Mouse (Mus musculus) frontal cortex, postnatal 10 days (tissue): ENCODE measurements around the gene Nupl2.

Experiments used
- DNase-seq, 2 experiments: peaks; one replicate each; pipeline ENCODE4 v3.0.0; 2022; ENCODE audit warnings: low spot score in 2 of 2, mixed read lengths in 1 of 2

The Nupl2 gene

DNA sequence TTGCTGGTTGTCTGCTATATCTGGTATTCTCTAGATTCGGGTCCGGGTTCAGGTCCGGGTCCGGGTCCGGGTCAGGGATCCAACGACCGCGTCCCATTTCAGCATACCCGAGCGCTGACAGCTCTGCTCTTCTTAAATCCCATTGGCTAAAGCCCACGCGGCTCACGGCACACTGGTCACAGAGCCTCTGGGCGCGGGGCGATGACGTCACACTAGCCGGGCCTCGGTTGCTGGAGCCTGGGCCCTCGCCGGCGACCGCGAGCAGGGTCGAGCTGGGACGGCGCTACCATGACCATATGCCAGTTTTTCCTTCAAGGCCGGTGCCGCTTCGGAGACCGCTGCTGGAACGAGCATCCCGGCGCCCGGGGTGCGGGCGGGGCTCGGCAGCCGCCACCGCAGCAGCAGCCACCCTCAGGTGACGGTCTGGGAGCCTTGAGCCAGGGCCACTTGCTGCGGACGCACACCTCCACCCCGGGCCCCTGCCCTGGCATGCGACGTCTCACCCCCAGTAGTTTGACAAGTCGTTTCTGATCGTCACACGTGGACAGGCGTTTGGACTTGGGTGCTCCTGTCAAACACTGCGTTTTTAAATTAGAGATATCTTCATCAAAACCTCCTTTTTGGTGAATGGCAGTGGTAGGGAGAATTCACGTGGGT is at the start of gene Nupl2:
Gene Nupl2 (plus strand): TSS at position 175 of the 657 bp plus-strand sequence.
- peak; percentile 91 to 94 for DNase-seq

DNA sequence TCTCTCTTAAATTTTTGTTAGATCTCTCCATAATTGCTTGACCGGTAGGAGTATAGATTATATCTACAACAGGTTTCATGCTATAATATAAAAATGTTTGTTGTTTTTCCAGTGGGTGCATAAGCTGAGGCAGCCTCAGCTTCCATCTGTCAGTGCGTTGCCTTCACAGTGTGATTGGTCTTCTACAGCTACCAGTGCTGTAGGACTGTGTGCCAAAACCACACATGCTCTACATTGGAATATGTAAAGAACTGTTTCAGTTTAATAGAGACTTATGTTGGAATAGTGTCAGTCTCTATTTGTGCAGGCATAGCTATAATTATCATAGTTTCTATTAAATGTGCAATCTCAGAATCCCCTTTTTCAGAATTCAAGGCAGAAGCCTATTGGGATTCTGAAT is 42.5 kb upstream of the Nupl2 start:
- DNase-seq: no peak

DNA sequence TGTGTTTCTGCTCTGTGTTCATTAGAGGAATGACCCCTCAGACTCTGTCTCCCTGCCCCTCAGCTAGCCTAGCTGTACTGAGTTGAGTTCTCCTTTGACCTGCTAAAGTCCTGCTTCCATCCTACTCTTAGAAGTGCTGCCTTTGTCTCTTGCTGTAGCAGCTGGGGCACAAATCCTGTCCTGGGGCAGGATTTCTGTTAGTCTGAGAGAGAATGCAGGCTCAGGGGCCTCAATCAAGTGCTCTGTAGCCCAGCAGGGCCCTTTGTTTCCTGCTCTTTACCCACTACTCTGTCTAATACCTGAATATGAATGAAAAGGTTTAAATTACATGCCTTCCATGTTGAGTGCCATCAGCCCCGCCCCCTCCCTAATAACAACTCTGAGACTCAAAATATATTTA is 40.6 kb upstream of the Nupl2 start:
- DNase-seq: no peak

GRCm38 (mm10) chr5:24124579-24125276 is 40.0 kb upstream of the Nupl2 start:
- DNase-seq: no peak

DNA sequence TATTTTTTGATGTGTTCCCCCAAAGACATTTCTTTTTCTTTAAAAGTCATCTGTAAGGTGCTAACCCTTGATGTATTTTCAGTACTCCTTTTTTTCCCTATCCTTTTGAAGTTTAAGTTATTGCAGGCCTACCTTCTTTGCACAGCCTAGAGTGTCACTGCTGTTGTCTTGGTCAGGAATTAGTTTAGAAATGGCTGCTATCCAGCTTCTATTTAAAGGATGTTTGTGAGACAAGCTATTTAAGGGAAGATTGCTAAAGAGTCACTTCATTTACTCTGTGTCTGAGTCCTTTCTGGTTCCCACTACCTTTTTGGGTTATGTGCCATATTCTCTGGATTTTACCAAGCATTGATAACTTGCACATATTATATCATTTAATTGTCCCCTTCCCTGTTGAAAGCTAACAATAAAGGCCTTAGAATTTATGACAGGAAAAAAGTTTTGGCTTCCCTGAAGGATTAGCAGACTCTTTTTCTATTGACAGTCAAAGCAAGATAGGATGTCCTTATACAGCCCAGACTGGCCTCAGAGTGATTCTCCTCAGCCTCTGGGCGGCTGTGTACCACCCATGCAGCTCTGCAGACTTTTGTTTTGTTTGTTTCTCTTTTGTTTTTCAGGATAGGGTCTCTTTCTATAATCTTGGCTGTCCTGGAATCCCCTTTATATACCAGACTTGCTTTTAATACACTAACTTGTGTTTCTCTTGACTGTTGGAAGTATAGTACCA is 38.7 kb upstream of the Nupl2 start:
- no peak for DNase-seq

GRCm38 (mm10) chr5:24126967-24127366 is 37.8 kb upstream of the Nupl2 start:
- no peak for DNase-seq

DNA sequence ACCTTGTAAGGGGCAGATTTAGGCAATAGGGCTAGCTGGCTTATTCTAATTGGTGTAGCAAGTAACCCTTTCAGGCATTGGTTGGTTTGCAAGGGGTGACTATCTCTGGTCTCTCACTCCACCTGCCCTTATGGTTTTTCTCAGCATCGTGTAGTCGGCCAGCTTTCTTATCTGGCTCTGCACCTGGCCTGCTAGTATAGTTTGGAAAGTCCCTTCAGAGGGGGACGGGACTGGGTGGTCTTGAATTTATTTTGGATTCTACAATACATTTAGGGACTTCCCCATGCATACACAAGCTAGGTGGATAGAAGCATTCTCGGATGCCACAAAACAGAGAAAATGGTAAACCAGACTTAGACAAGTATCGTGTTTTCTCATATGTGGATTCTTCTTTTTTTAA is 17.8 kb upstream of the Nupl2 start:
- no peak for DNase-seq

DNA sequence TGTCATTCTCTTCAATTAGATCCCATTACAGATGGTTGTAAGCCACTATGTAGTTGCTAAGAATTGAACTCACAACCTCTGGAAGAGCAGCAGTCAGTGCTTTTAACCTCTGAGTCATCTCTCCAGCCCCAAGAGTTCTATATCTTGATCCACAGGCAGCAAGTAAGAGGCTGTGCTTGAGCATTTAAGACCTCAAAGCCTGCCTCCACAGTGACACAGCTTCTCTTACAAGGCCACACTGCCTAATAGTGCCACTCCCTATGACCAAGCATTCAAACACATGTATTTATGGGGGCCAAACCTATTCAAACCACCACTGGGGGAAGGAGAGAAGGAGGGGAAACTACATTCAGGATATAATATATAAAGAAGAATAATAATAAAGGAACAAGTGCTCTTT is 12.6 kb upstream of the Nupl2 start:
- DNase-seq: no peak

- no peak for DNase-seq
These were observed 8.0 kb upstream of the Nupl2 start for GRCm38 (mm10) chr5:24156774-24157173.

DNA sequence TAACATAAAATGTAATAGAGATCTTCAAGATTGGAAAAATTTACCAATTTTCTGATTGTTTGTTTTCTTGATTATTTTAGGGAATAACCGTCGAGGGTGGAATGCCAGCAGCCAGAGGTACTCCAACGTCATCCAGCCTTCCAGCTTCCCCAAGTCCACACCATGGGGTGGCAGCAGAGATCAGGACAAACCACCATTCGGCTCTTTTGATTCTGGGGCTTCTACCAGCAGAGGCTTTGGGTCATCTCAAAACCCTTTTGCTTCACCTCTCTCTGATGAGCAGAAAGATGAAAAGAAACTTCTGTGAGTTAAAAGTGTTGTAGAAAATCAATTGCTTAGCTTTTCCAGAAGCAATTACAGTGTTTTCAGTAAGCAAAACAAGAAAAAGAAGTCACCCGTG is 2.5 kb downstream of the Nupl2 start:
- DNase-seq: peak in 1 of 2 experiments; percentile 24

DNA sequence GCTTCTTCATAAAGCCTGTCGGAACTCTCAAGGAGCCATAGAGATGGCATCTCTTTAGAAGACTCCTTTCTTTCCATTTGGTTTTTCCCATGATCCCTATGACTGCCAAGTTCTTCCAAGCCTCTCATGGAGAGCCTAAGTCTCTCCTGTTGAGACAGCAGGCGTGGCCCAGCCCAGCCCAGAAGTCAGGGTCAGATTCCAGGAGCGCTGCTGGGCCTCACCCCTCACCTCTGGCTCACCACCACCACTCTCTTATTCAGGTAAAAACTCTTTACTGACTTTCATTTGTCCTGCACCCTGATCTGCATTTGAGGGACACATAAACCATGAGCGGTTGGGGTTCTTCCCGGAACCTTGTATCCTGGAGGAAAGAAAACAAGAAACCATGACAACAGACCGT is 5.1 kb downstream of the Nupl2 start:
- no peak for DNase-seq

DNA sequence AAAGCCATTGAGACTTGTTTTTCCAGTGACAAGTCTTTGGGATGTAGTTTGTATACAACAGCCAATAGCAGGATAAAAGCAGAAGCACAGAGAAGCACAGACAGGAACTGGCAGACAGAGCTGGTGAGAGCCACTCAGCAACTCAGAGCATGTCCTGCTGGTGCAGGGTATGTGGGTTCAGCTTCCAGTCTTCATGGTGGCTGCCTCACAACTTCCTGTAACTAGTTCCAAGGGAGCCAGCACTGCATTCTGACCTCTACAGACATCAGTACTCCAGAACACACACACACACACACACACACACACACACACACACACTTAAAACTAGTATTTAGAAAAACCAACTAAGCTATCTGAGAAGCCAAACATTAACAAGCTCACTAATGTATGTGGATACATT is 7.3 kb downstream of the Nupl2 start:
- no peak for DNase-seq

- no peak for DNase-seq
These were observed 16.9 kb downstream of the Nupl2 start for GRCm38 (mm10) chr5:24181514-24182295.

- DNase-seq: no peak
These were observed 17.6 kb downstream of the Nupl2 start for GRCm38 (mm10) chr5:24182296-24182734.

- DNase-seq: no peak
These were observed 18.3 kb downstream of the Nupl2 start for GRCm38 (mm10) chr5:24183096-24183495.

GRCm38 (mm10) chr5:24184011-24184410 is 19.2 kb downstream of the Nupl2 start:
- no peak for DNase-seq

GRCm38 (mm10) chr5:24188476-24188875 is 23.7 kb downstream of the Nupl2 start:
- DNase-seq: no peak

DNA sequence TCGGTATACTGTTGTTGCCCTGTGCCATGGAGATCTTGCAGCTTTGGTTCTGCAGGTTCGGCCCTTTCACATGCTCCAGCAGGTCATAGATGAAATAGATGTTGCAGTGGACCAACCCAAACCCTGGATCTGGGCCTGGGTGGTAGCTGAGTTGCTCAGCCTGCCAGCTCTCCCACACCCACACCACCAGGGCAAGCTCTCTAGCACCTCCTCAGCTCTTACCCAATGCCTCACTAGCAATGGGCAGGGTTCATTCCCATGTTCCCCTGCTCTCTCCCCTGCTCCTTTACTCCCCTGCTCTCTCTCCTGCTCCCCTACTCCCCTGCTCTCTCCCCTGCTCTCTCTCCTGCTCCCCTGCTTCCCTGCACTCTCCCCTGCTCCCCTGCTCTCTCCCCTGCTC is 27.1 kb downstream of the Nupl2 start:
- DNase-seq: no peak

DNA sequence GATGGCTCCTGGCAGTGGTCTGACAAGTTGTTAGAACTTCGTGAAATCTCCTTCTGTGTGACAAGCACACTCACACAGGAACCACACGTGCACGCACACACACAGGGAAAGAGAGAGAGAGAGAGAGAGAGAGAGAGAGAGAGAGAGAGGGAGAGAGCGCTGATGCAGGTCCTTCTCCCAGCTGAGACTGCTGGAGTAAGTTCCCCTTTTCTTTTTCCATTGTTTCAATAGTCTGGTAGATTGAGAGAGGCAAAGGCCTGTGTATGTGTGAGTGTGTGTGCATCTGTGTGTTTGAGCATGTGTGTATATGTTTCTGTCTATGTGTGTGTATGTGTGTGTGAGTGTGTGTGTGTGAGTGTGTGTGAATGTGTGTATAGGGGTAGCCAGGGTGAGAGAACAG is 36.2 kb downstream of the Nupl2 start:
- no peak for DNase-seq

GRCm38 (mm10) chr5:24202492-24202891 is 37.7 kb downstream of the Nupl2 start:
- peak; percentile 18 to 66 for DNase-seq

- DNase-seq: no peak
These were observed 38.5 kb downstream of the Nupl2 start for GRCm38 (mm10) chr5:24203266-24203665.

- no peak for DNase-seq
These were observed 43.2 kb downstream of the Nupl2 start for GRCm38 (mm10) chr5:24207965-24208364.
